Mouse (Mus musculus): ENCODE results near the gene Mettl14.
"Not testable (repeated sequence)": the region's sequence is repeated elsewhere in the genome, so short reads cannot be mapped to it uniquely, and the experiment has no call there.

DNA sequence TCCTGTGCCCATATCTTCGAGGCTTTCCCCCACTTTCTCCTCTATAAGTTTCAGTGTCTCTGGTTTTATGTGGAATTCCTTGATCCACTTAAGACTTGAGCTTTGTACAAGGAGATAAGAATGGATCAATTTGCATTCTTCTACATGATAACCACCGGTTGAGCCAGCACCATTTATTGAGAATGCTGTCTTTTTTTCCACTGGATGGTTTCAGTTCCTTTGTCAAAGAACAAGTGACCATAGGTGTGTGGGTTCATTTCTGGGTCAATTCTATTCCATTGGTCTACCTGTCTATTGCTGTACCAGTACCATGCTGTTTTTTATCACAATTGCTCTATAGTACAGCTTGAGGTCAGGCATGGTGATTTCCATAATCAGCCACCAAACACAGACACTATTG is 19.1 kb downstream of the Mettl14 start:
- TF ChIP-seq POLR2A, CTCF (IDR thresholded peaks at IDR 0.05; ENCODE audit: extremely low read depth, insufficient read depth, low read length): not testable (repeated sequence)
